Mouse (Mus musculus): ENCODE results near the gene Hykk.

DNA sequence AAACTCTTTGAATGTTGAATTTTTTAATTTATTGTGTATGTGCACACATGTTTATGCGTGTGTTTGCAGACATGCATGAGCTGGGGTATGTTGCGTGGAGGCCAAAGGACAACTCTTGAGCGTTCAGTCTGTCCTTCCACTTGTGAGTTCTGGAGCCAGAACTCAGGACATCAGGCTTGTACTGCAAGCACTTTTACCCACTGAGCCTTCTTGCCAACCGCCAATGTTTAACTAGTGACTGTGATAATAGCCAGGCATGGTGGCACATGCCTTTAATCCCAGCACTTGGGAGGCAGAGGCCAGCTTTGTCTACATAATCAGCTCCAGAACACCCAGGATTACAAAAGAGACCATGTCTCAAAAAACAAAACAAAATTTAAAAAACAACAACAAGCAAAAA lies 25.0 kb downstream of the Hykk start:
- TF ChIP-seq CTCF (IDR thresholded peaks at IDR 0.05; ENCODE audit: extremely low read depth, insufficient read depth, insufficient read length, insufficient replicate concordance) = no peak
- TF ChIP-seq POLR2A (IDR thresholded peaks at IDR 0.05; ENCODE audit: low read depth, low read length) = no peak
